Mouse (Mus musculus): ENCODE results near the gene Pfas.

GRCm38 (mm10) chr11:68988341-68988740, 19.9 kb downstream of the Pfas start:
- TF ChIP-seq CTCF (IDR thresholded peaks at IDR 0.05; ENCODE audit: insufficient read depth, low read depth, low read length) (no peak), POLR2A (IDR thresholded peaks at IDR 0.05; ENCODE audit: insufficient read depth, low read depth, low read length) (no peak)
